Mouse (Mus musculus): ENCODE measurements around the gene Acap1. TPM values are rescaled to one million over a fixed set of nuclear protein-coding genes. Genes with fewer than 3 reads are reported as not detected.

Acap1 gene
- polyA plus RNA-seq, 1 experiment = 47.6 TPM

DNA sequence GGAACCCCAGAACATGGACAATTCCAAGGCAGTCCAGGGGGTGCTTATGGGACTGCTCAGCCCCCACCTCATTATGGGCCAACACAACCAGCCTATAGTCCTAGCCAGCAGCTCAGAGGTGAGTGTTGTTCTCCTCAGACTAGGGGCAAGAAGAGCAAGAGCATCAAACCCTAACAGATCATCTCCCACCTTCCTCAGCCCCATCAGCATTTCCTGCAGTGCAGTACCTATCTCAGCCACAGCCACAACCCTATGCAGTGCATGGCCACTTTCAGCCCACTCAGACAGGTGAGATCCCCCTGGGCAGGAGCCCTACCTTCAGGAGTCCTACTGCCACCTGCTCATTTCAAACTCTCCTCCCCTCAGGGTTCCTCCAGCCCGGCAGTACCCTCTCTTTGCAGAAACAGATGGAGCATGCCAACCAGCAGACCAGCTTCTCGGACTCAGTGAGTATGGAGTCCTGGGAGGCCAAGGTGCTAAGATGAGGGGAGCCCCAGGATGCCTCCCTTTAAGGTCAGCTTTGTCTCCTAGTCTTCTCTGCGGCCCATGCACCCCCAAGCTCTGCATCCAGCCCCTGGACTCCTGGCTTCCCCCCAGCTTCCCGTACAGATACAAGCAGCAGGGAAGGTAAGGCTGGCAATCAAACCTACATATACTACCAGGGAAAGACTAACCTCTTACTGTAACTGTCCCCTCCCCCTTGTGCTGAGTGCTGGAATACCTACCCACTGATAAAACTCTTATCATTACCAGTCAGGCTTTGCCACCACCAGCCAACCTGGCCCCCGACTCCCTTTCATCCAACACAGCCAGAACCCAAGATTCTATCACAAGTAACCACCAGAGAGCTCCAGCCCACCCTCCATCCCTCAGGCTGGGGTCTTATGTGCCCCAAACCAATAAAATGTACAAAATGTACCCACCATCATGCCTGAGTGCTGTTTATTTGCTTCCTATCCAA, 20.6 kb upstream of the Acap1 start:
- peaks cover 68% of the 10 kb centered on the region for H3K4me1 ChIP-seq
- no peak for TF ChIP-seq GATA1 (IDR thresholded peaks at IDR 0.05; ENCODE audit: borderline replicate concordance, low read length)
- TF ChIP-seq FLI1 (IDR thresholded peaks at IDR 0.05; ENCODE audit: low read length) = no peak
- no peaks in the 10 kb centered on the region for H3K27me3 ChIP-seq (replicated peaks)
- H3K9me3 ChIP-seq = no peaks in the 10 kb centered on the region
- H3K4me3 ChIP-seq (replicated peaks) = peak overlapping the region; percentile 40
- peaks cover 73% of the 10 kb centered on the region for H3K36me3 ChIP-seq (replicated peaks; ENCODE audit: low read length)

DNA sequence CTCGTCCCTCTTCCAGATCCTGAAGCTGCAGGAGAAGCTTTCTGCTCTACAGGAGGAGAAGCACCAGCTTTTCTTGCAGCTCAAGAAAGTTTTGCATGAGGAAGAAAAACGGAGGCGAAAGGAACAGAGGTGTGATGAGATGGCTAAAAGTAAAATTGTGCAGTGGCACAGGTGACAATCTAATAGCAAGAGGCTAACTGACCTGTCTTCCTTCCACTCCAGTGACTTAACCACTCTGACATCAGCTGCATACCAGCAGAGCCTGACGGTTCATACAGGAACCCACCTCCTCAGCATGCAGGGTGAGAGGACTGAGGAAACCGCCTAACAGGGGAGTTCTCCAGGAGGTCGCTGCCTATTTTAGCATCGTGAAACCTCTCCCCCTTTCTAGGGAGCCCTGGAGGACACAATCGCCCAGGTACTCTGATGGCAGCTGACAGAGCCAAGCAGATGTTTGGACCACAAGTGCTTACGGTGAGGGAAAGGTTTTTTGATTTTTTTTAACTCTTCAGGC, 19.6 kb upstream of the Acap1 start:
- no peak for TF ChIP-seq GATA1 (IDR thresholded peaks at IDR 0.05; ENCODE audit: borderline replicate concordance, low read length)
- no peak for TF ChIP-seq FLI1 (IDR thresholded peaks at IDR 0.05; ENCODE audit: low read length)
- Histone ChIP-seq H3K4me3 (replicated peaks) (peak overlapping the region; percentile 98), H3K27me3 (replicated peaks) (no peaks in the 10 kb centered on the region), H3K9me3 (no peaks in the 10 kb centered on the region), H3K4me1 (peaks cover 68% of the 10 kb centered on the region), H3K36me3 (replicated peaks; ENCODE audit: low read length) (peaks cover 82% of the 10 kb centered on the region)

DNA sequence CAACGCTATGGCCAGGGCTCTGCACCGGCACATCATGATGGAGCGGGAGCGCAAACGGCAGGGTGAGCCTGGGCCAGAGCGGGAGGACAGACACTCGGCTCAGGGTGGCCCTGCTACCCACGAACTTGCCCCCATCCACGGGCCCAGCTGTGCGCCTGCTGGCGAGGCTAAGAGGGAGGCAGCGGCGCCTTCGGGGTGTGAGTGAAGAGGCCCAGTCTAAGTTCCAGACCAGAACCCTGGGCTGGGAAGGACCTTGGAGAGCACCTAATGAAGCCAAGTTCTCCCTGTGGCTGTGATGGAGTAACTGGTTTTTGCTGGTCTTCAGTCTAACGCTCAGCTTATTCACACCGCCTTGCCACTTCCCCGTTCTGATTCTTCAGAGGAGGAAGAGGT, 19.0 kb upstream of the Acap1 start:
- peaks cover 87% of the 10 kb centered on the region for H3K36me3 ChIP-seq (replicated peaks; ENCODE audit: low read length)
- no peak for TF ChIP-seq FLI1 (IDR thresholded peaks at IDR 0.05; ENCODE audit: low read length)
- TF ChIP-seq GATA1 (IDR thresholded peaks at IDR 0.05; ENCODE audit: borderline replicate concordance, low read length) = no peak
- peaks cover 67% of the 10 kb centered on the region for H3K4me1 ChIP-seq
- no peaks in the 10 kb centered on the region for H3K9me3 ChIP-seq
- no peaks in the 10 kb centered on the region for H3K27me3 ChIP-seq (replicated peaks)
- H3K4me3 ChIP-seq (replicated peaks) = peak overlapping the region; percentile 98

DNA sequence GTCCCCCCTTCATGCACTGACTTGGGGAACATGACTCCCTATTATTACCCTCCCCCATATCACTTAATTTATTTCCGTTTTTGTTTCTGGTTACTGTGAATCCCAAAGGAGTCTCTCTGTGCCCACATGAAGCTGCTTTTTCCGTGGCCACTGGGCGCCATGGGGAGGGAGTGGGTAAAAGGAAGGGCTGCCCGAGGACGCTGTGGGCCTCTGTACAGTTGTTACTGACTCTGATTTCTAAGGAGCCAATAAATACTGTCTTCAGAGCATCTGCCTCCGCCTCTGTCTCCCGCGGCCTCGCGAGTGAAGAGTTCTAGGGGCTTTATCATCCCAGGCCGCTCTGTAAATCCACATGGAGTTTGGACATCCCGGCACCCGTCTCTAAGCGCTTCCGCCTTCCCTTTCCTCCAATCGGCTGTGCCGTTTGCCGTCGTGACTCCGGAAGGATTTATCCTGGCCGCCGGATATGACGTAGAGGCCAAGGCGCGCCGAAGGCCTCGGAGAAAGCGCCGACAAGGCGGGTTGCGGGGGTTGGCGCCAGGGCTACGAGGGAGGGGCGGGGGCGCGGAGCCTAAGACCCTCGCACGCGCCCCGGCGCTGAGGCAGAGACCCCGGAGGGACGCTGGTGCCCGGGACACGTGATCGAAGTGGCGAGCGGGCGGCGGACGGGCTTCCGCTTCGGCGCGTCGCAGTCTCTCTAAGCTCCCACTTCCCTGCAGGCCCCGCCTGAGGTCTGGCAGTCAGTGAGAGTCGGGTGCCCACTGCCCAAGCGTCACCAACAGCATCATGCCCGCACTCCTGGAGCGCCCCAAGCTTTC, 18.4 kb upstream of the Acap1 start, which contains the start of gene Gps2:
Gene Gps2, plus strand, starts transcription at position 335 of the 818 bp plus-strand sequence.
- Histone ChIP-seq H3K36me3 (replicated peaks; ENCODE audit: low read length) (peaks cover 87% of the 10 kb centered on the region), H3K4me3 (replicated peaks) (peak within 1 kb of the TSS; percentile 98), H3K9me3 (no peaks in the 10 kb centered on the region), H3K27me3 (replicated peaks) (no peaks in the 10 kb centered on the region), H3K4me1 (peaks cover 61% of the 10 kb centered on the region)
- no peak for TF ChIP-seq GATA1 (IDR thresholded peaks at IDR 0.05; ENCODE audit: borderline replicate concordance, low read length)
- TF ChIP-seq FLI1 (IDR thresholded peaks at IDR 0.05; ENCODE audit: low read length) = peak; percentile 54; the same call in 1 of the 2 replicates

DNA sequence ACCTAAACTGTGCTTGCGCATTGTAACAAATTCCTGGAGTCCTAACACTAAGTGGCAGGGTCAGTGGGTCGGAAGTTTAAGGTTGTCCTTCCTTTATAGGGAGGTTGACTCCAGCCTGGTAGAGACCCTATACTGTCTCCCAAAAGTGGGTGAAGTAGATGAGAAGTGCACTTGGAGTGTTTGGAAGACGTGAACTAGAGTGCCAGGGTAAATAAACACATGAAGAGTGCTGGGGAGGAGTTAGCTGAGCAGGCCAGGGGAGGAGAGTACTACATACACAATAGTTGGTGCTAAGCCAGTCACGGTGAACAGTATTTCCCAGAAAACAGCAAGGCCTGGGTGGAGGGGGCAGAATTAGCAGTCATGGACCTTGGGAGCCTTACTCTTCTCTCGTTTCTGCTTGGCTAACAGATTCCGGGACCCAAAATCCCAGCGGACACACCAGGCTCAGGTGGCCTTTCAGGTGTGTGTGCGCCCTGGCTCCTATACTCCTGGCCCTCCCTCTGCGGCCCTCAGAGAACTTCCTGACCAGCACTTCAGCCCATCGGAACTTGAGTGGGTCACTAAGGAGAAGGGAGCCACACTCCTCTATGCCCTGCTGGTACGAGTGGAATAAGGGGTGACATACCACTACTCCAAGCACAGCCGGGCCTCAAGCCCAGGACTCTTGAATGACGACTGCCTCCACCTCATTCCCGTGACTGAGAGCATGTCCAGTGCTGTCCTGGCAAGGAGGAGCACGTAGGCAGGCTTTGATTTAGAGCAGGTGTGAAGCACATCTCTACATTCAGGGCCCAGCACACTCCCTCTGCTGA, 17.6 kb upstream of the Acap1 start:
- TF ChIP-seq FLI1 (IDR thresholded peaks at IDR 0.05; ENCODE audit: low read length) (no peak), GATA1 (IDR thresholded peaks at IDR 0.05; ENCODE audit: borderline replicate concordance, low read length) (no peak)
- peaks cover 87% of the 10 kb centered on the region for H3K36me3 ChIP-seq (replicated peaks; ENCODE audit: low read length)
- H3K4me3 ChIP-seq (replicated peaks) = peak overlapping the region; percentile 98
- no peaks in the 10 kb centered on the region for H3K27me3 ChIP-seq (replicated peaks)
- H3K9me3 ChIP-seq = no peaks in the 10 kb centered on the region
- H3K4me1 ChIP-seq = peaks cover 53% of the 10 kb centered on the region

DNA sequence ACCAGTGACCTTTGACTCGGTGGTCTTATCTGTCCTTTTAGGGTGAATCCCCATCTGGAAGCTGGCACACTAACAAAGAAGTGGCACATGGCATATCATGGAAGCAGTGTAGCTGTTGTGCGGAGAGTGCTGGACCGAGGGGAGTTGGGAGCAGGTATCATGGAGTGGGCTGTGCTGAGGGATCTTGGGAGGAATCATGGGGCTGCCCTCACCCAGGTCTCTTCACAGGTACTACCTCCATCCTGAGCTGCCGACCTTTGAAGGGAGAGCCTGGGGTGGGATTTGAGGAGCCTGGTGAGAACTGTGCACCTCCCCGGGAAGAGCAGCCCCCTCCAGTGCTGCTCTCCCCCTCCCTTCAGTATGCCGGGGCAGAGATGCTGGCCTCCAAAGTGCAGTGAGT, 16.4 kb upstream of the Acap1 start:
- Histone ChIP-seq H3K9me3 (no peaks in the 10 kb centered on the region), H3K4me1 (peaks cover 40% of the 10 kb centered on the region), H3K27me3 (replicated peaks) (no peaks in the 10 kb centered on the region), H3K4me3 (replicated peaks) (peak overlapping the region; percentile 31), H3K36me3 (replicated peaks; ENCODE audit: low read length) (peaks cover 88% of the 10 kb centered on the region)
- TF ChIP-seq GATA1 (IDR thresholded peaks at IDR 0.05; ENCODE audit: borderline replicate concordance, low read length) (no peak), FLI1 (IDR thresholded peaks at IDR 0.05; ENCODE audit: low read length) (no peak)

DNA sequence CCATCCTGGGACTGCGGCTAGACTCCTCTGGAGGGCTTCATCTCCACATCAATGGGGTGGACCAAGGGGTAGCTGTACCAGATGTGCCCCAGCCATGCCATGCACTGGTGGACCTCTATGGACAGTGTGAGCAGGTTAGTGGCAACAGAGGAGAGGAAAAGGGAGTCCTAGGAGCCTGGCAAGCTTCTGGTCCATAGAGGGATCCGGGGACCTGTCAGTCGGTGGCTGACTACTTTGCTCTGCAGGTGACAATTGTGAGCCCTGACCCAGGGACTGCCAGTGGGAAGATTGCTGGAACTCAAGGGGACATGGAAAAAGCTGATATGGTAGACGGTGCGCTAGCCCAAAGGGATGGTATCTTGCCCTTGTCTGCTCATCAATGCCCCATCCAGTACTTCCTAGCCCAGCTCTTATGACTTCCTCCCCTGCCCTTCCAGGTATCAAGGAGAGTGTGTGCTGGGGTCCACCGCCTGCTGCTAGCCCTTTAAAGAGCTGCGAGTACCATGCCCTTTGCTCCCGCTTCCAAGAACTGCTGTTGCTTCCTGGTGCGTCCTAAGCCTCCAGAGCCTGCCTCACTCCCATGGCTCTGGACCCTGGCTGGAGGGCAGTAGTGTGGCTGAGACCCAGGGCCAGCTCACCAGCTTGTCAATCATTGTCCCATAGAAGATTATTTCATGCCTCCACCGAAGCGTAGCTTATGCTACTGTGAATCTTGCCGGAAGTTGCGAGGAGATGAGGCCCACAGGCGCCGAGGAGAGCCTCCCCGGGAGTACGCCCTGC, 15.6 kb upstream of the Acap1 start:
- no peaks in the 10 kb centered on the region for H3K9me3 ChIP-seq
- peaks cover 33% of the 10 kb centered on the region for H3K4me1 ChIP-seq
- H3K4me3 ChIP-seq (replicated peaks) = no peak overlapping the region
- H3K27me3 ChIP-seq (replicated peaks) = no peaks in the 10 kb centered on the region
- no peak for TF ChIP-seq FLI1 (IDR thresholded peaks at IDR 0.05; ENCODE audit: low read length)
- peaks cover 88% of the 10 kb centered on the region for H3K36me3 ChIP-seq (replicated peaks; ENCODE audit: low read length)

DNA sequence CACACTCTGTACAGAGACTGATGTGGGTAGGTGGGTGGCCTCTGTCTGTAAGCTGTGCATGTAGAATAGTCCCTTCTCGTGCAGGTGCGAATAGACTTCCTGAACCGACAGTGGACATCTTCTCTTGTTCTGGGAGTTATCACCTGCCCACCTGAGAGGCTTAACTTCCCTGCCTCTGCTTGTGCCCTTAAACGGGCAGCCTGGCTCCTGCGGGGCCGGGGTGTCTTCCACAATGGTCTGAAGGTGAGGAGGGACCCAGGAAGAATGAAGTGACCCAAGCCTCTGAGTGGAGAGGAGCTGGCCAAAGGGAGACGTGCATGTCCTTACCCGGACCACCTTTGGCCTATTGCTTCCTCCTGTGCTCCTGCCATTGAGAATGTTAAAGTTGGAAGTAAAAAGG, 14.8 kb upstream of the Acap1 start:
- H3K27me3 ChIP-seq (replicated peaks) = no peaks in the 10 kb centered on the region
- TF ChIP-seq GATA1 (IDR thresholded peaks at IDR 0.05; ENCODE audit: borderline replicate concordance, low read length) = no peak
- TF ChIP-seq FLI1 (IDR thresholded peaks at IDR 0.05; ENCODE audit: low read length) = no peak
- no peaks in the 10 kb centered on the region for H3K9me3 ChIP-seq
- H3K4me1 ChIP-seq = peaks cover 25% of the 10 kb centered on the region
- peaks cover 88% of the 10 kb centered on the region for H3K36me3 ChIP-seq (replicated peaks; ENCODE audit: low read length)
- no peak overlapping the region for H3K4me3 ChIP-seq (replicated peaks)
